Mouse (Mus musculus) liver, adult 2 months (tissue): Measurements from ENCODE around the gene Gm48552. TPM values are rescaled to one million over a fixed set of nuclear protein-coding genes. Genes with fewer than 3 reads are reported as not detected.

Experiments used
- DNase-seq: peaks from one replicate; pipeline ENCODE4 v3.0.0-alpha.2; 2011; ENCODE audit warnings: low read depth, low spot score; ENCODE audit errors: extremely low read depth
- H3K27ac ChIP-seq: fragments of 200-500 bp; replicated peaks from 2 replicates; pipeline ENCODE4 v1.5.1; 2012; ENCODE audit warnings: low read depth, mild to moderate bottlenecking, control low read depth, inconsistent platforms, low read length; ENCODE audit not compliant: insufficient read depth
- H3K27me3 ChIP-seq: fragments of 200-500 bp; 2 replicates; pipeline ENCODE4 v1.6.1; 2012; ENCODE audit warnings: mild to moderate bottlenecking, moderate library complexity, low read length, inconsistent platforms; ENCODE audit not compliant: control insufficient read depth, insufficient read depth
- H3K36me3 ChIP-seq: fragments of 200-500 bp; 2 replicates; pipeline ENCODE4 v1.6.1; 2012; ENCODE audit warnings: low read length, inconsistent platforms; ENCODE audit not compliant: control insufficient read depth, insufficient read depth
- H3K4me1 ChIP-seq: fragments of 200-500 bp; 2 replicates; pipeline ENCODE4 v1.6.1; 2011; ENCODE audit warnings: low read length; ENCODE audit not compliant: control insufficient read depth, insufficient read depth
- H3K4me3 ChIP-seq: fragments of 200-500 bp; 2 replicates; pipeline ENCODE4 v1.5.1; 2011; ENCODE audit warnings: low read depth, mild to moderate bottlenecking, control low read depth, low read length, moderate library complexity; ENCODE audit not compliant: insufficient read depth
- H3K79me2 ChIP-seq: fragments of 200-500 bp; 2 replicates; pipeline ENCODE4 v1.6.1; 2012; ENCODE audit warnings: inconsistent platforms, mild to moderate bottlenecking, low read length, moderate library complexity; ENCODE audit not compliant: control insufficient read depth, insufficient read depth
- H3K9ac ChIP-seq: fragments of 200-500 bp; 2 replicates; pipeline ENCODE4 v1.6.1; 2012; ENCODE audit warnings: low read depth, mild to moderate bottlenecking, control low read depth, inconsistent platforms, low read length
- CTCF ChIP-seq: fragments of 200-500 bp; IDR thresholded peaks from 2 replicates; pipeline ENCODE4 v1.5.1; 2011; ENCODE audit warnings: low read depth, low read length, control low read depth
- POLR2A ChIP-seq: fragments of 200-500 bp; IDR thresholded peaks from 2 replicates; pipeline ENCODE4 v1.6.1; 2011; ENCODE audit warnings: low read length, control low read depth; ENCODE audit not compliant: insufficient read depth; ENCODE audit errors: extremely low read depth
- WGBS: fragments of 180-500 bp; shearing (Covaris S2); methylation state at CpG from one replicate; pipeline ENCODE4 v1.1.7; 2018; 5-methylcytosine and 5-hydroxymethylcytosine counted together
- polyA plus RNA-seq: library from polyadenylated mRNA; depleted of rRNA; stranded (reverse); fragments of >200 nt; gene quantifications from 2 replicates; pipeline ENCODE4 v1.2.3, GENCODE M21; 2012
- total RNA-seq: library from RNA; depleted of rRNA; stranded (reverse); fragments of >200 nt; gene quantifications from 2 replicates; pipeline ENCODE4 v1.2.3, GENCODE M21; 2014

The Gm48552 gene
- total and polyA plus RNA-seq, 2 experiments, result 1.4 TPM; not detected in 1

- peak overlapping the region; percentile 91 for H3K9ac ChIP-seq
- no peak overlapping the region for H3K4me3 ChIP-seq
- TF ChIP-seq POLR2A (no peak), CTCF (no peak)
- H3K27ac ChIP-seq, result no peak overlapping the region
- H3K27me3 ChIP-seq, result no peaks in the 10 kb centered on the region
- 0 out of 2 replicates have a peak, but pooled peaks cover 3% of the 10 kb centered on the region for H3K79me2 ChIP-seq
- WGBS, result 50% methylated on average over 4 of the region's 4 CpGs
- peaks cover 13% of the 10 kb centered on the region for H3K4me1 ChIP-seq
- H3K36me3 ChIP-seq, result no peaks in the 10 kb centered on the region
- no peak for DNase-seq
These were observed 30.6 kb upstream of the Gm48552 start for GRCm38 (mm10) chr10:81358209-81358608.

GRCm38 (mm10) chr10:81358841-81359240, 30.0 kb upstream of the Gm48552 start:
- H3K27ac ChIP-seq, result no peak overlapping the region
- DNase-seq, result peak; percentile 50
- H3K4me1 ChIP-seq, result peaks cover 13% of the 10 kb centered on the region

GRCm38 (mm10) chr10:81360721-81361120, 28.1 kb upstream of the Gm48552 start:
- no peak for DNase-seq
- Histone ChIP-seq H3K4me3 (no peak overlapping the region), H3K27ac (no peak overlapping the region), H3K4me1 (peaks cover 13% of the 10 kb centered on the region), H3K9ac (no peak overlapping the region), H3K79me2 (0 out of 2 replicates have a peak, but pooled peaks cover 3% of the 10 kb centered on the region), H3K36me3 (no peaks in the 10 kb centered on the region), H3K27me3 (no peaks in the 10 kb centered on the region)
- 89% methylated on average over 8 of the region's 8 CpGs for WGBS
- TF ChIP-seq POLR2A, result no peak
- TF ChIP-seq CTCF, result no peak

More at GRCm38 (mm10) chr10:81358841-81359240, 30.0 kb upstream of the Gm48552 start:
- Histone ChIP-seq H3K9ac (no peak overlapping the region), H3K4me3 (no peak overlapping the region), H3K36me3 (no peaks in the 10 kb centered on the region), H3K79me2 (0 out of 2 replicates have a peak, but pooled peaks cover 3% of the 10 kb centered on the region), H3K27me3 (no peaks in the 10 kb centered on the region)
- 11% methylated on average over 1 of the region's 1 CpGs for WGBS
- no peak for TF ChIP-seq POLR2A
- TF ChIP-seq CTCF, result no peak

GRCm38 (mm10) chr10:81362336-81362949, 26.4 kb upstream of the Gm48552 start:
- no peaks in the 10 kb centered on the region for H3K27me3 ChIP-seq
- H3K27ac ChIP-seq, result no peak overlapping the region
- DNase-seq, result no peak
- H3K9ac ChIP-seq, result no peak overlapping the region
- no peak overlapping the region for H3K4me3 ChIP-seq
- 82% methylated on average over 12 of the region's 12 CpGs for WGBS
- TF ChIP-seq CTCF, result no peak
- no peak for TF ChIP-seq POLR2A
- H3K79me2 ChIP-seq, result 0 out of 2 replicates have a peak, but pooled peaks cover 3% of the 10 kb centered on the region
- peaks cover 12% of the 10 kb centered on the region for H3K4me1 ChIP-seq
- H3K36me3 ChIP-seq, result no peaks in the 10 kb centered on the region

- no peak overlapping the region for H3K27ac ChIP-seq
- no peak for DNase-seq
- no peak overlapping the region for H3K4me3 ChIP-seq
- 76% methylated on average over 54 of the region's 54 CpGs for WGBS
- TF ChIP-seq CTCF (no peak), POLR2A (no peak)
- H3K9ac ChIP-seq, result no peak overlapping the region
- H3K4me1 ChIP-seq, result peaks cover 3% of the 10 kb centered on the region; the same call in 1 of the 2 replicates
- H3K36me3 ChIP-seq, result no peaks in the 10 kb centered on the region
- H3K27me3 ChIP-seq, result no peaks in the 10 kb centered on the region
- no peaks in the 10 kb centered on the region for H3K79me2 ChIP-seq
These were observed 25.1 kb upstream of the Gm48552 start for GRCm38 (mm10) chr10:81363436-81364346.
